Mouse (Mus musculus) left cerebral cortex, postnatal 10 days (tissue): ENCODE results near the gene Arhgdia. TPM values are rescaled to one million over a fixed set of nuclear protein-coding genes. Genes with fewer than 3 reads are reported as not detected.
A peak's percentile ranks its signal among the peaks of the same experiment; 100 is the strongest.

Source experiments
- DNase-seq, 2 experiments: peaks; one replicate each; pipeline ENCODE4 v3.0.0; 2021 to 2022; ENCODE audit warnings: low spot score in 2 of 2, mixed read lengths in 1 of 2; ENCODE audit errors: extremely low spot score in 1 of 2
- intact Hi-C: fragments of 180-260 bp; cut with DNase I; formaldehyde crosslinking; loops from one replicate; pipeline ENCODE4 v1.15.1; 2025
- total RNA-seq, 2 experiments: library from RNA; stranded (reverse); gene quantifications; 2 replicates each; pipeline ENCODE4 v1.2.3; 2021

The Arhgdia gene
- total RNA-seq, 2 experiments from 2014 or later, result 406 to 417 TPM

GRCm38 (mm10) chr11:120582268-120582981, 1.0 kb upstream of the Arhgdia start:
- intact Hi-C loops, result no loop called here
- no peak for DNase-seq

DNA sequence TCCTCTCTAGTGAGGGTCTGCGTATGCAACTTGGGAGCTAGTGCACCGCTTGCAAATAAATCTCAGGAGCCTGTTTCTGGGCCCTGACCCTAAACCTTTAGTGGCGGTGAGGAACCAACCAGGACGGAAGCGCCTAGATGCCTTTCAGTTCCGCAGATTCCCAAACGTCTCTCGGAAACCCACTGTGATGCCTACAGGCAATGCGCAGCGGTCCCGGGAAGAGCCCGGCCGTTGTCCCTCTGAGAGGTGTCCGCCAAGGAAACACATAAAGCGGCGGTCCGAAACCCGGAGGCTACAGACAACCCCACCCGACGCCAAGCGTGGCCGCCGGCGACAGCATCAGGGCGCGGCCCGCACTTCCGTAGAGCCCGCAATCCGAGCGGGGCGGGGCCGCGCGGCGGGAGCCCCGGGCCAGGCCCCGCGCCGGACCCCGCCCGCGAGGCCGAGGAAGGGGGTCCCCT, 523 bp downstream of the Arhgdia start:
- peak in 1 of 2 experiments; percentile 70 for DNase-seq
- intact Hi-C loops, result no loop called here

- intact Hi-C loops, result no loop called here
- DNase-seq, result no peak
Observed at GRCm38 (mm10) chr11:120580190-120580589, 1.2 kb downstream of the Arhgdia start.

GRCm38 (mm10) chr11:120579316-120580107, 1.9 kb downstream of the Arhgdia start:
- intact Hi-C loops, result no loop called here
- DNase-seq, result peak in 1 of 2 experiments; percentile 78

- intact Hi-C loops, result no loop called here
- peak in 1 of 2 experiments; percentile 57 for DNase-seq
Observed at GRCm38 (mm10) chr11:120578694-120579243, 2.7 kb downstream of the Arhgdia start.

GRCm38 (mm10) chr11:120578024-120578693, 3.3 kb downstream of the Arhgdia start:
- peak in 1 of 2 experiments; percentile 30 for DNase-seq
- intact Hi-C loops, result no loop called here

GRCm38 (mm10) chr11:120577211-120578023, 4.0 kb downstream of the Arhgdia start:
- peak in 1 of 2 experiments; percentile 55 for DNase-seq
- intact Hi-C loops, result no loop called here

DNA sequence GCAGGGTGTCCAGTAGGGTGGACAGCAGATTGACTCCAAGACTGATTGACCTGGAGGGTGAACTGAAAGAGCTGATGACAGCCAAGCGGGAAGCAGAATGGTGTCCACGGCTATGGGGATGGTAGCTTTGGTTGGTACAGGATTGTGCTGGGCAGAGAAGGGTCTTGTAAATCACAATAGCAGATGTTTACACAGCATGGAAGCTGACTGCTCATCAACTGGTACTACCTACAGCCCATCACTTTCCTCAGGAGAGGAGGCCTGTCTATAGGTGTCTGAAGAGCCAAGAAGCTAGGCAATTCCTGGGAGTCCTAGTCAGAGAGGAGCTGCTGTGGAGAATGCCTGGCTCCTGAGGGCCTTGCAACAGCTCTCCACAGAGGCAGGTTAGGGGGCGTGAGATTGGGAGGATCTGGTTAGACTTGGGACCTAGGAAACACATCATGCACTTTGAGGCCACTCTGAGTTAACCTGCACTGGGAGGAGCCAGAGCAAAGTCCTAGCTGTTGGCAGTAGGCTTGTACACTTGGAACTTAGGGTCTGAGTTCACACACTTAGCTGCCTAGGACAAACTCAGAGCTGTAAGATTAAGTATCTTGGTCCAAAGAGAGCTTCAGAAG, 5.0 kb downstream of the Arhgdia start:
- DNase-seq, result no peak
- intact Hi-C loops, result no loop called here

GRCm38 (mm10) chr11:120575940-120576339, 5.5 kb downstream of the Arhgdia start:
- DNase-seq, result no peak
- intact Hi-C loops, result no loop called here

DNA sequence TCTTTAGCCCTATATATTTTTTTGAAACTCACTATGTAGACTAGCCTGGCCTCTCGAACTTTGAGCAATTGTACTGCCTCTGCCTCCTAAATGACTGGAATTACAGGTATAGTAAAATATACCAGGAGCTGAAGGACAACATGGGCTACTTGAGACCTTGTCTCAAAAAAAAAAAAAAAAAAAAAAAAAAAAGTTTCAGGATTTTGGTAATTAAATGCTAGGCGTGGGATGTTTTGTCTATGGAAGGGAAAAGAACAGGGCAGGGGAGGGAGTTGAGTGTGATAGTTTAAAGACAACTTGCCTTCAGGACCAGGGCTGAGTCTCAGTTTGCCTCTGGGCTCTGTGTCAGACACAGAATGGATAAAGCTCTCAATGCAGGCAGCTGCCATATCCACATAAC, 6.4 kb downstream of the Arhgdia start:
- intact Hi-C loops, result no loop called here
- no peak for DNase-seq

DNA sequence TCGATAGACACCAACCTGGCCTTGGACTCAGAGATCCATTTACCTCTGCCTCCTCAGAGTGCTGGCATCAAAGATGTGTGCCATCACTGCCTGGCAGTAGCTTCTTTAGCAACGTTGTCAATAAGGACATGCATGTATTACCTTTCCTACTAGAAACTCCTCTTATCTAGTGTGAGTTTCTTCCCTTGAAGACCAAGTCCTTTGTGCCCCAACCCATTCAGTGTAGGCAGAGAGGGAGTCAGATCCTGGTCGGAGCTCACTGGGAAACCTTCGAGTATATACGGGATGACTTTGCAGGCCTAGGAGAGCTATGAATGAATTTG, 7.2 kb downstream of the Arhgdia start:
- DNase-seq, result no peak
- intact Hi-C loops, result no loop called here

GRCm38 (mm10) chr11:120573585-120574277, 7.7 kb downstream of the Arhgdia start:
- DNase-seq, result no peak
- intact Hi-C loops, result loop anchor here (2.0 kb wide), 1 partner anchor 55 kb away; no protein-coding TSS in a partner anchor

DNA sequence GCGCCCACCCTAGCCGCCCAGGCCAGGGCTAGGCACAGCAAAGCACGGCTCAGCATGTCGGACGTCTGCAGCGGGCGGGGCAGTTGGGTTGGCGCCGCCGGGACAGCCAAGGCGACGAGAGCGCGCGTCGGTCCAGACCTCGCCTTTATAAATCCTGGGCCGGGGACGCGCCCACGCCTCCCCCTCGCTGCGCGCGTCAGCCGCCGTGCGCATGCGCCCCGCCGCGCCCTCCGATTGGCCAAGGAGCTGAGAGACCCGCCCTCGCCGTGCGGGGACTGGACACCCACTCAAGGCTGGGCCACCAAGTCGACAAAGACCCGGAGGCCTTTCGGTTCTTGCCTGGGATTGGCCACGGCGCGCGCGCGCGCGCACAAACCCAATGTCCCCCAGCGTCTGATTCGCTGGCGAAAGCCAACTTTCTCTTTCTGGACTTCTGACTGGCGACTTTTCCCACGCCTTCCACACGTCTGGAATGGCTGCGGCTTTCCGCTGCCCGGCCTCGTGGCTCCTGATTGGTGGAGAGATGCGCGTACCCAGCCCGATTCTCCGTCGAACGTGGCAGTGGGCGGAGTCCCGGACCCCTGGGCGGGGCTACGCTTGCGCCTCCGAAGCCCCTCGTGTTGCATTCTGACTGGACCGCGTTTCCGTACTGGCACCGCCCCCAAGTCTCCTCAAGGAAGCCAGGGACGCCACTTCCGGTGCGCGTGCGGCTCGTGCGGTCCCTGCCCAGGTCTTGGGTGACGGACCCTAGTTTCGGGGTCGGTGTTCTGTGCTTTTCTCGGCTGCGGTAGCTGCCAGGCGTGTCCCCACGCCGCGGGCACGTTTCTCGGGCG, 8.5 kb downstream of the Arhgdia start, which contains the start of gene P4hb:
Gene P4hb, minus strand, starts transcription at position 502 of the 833 bp plus-strand sequence.
- peak; percentile 100 for DNase-seq
- intact Hi-C loops, result loop anchor here (2.0 kb wide), 1 partner anchor 54 kb away; no protein-coding TSS in a partner anchor

- intact Hi-C loops, result loop anchor here (2.0 kb wide), 1 partner anchor 54 kb away; no protein-coding TSS in a partner anchor
- no peak for DNase-seq
Observed at GRCm38 (mm10) chr11:120572417-120572751, 9.0 kb downstream of the Arhgdia start.

- intact Hi-C loops, result loop anchor here (2.0 kb wide), 1 partner anchor 53 kb away; no protein-coding TSS in a partner anchor
Observed at GRCm38 (mm10) chr11:120571754-120572416, 9.5 kb downstream of the Arhgdia start.

GRCm38 (mm10) chr11:120571122-120571521, 10.3 kb downstream of the Arhgdia start:
- intact Hi-C loops, result no loop called here
- no peak for DNase-seq

More at GRCm38 (mm10) chr11:120571754-120572416, 9.5 kb downstream of the Arhgdia start:
- DNase-seq, result no peak
